Mouse (Mus musculus): ENCODE data around the gene Mkrn1.

GRCm38 (mm10) chr6:39372727-39373126 is 47.5 kb downstream of the Mkrn1 start:
- no peak for TF ChIP-seq CTCF (IDR thresholded peaks at IDR 0.05; ENCODE audit: low read depth)
- no peak for TF ChIP-seq EP300 (IDR thresholded peaks at IDR 0.05; ENCODE audit: low read depth)
